Mouse (Mus musculus) CH12.LX (cell line): Measurements from ENCODE around the gene Jkamp. TPM values are rescaled to one million over a fixed set of nuclear protein-coding genes. Genes with fewer than 3 reads are reported as not detected.
"Not testable (repeated sequence)": the region's sequence is repeated elsewhere in the genome, so short reads cannot be mapped to it uniquely, and the experiment has no call there.

Experiments used
- DNase-seq: peaks from one replicate; pipeline ENCODE4 v3.0.0-alpha.2; 2013; ENCODE audit errors: extremely low read depth
- H3K27ac ChIP-seq: 2 replicates; pipeline ENCODE4 v1.5.1; 2012; ENCODE audit warnings: low read depth, mild to moderate bottlenecking, control low read depth, moderate library complexity; ENCODE audit not compliant: insufficient read depth
- H3K27me3 ChIP-seq: replicated peaks from 2 replicates; pipeline ENCODE3; 2012; ENCODE audit warnings: inconsistent platforms
- H3K36me3 ChIP-seq, 2 experiments: replicated peaks in 1 of 2; 2 replicates each; pipeline versions ENCODE3 to v1.6.1; 2012; ENCODE audit warnings: inconsistent platforms in 1 of 2, low read length in 1 of 2, mild to moderate bottlenecking in 1 of 2, mixed read lengths in 1 of 2, moderate library complexity in 1 of 2; ENCODE audit not compliant: control insufficient read depth in 1 of 2, insufficient read depth in 1 of 2
- H3K4me1 ChIP-seq, 2 experiments: 2 replicates each; pipeline ENCODE4 v1.6.1; 2012; ENCODE audit warnings: inconsistent platforms in 1 of 2, moderate library complexity in 1 of 2; ENCODE audit not compliant: insufficient read depth in 2 of 2, control insufficient read depth in 1 of 2
- H3K4me2 ChIP-seq: 2 replicates; pipeline ENCODE4 v1.6.1; 2012; ENCODE audit warnings: low read depth, mild to moderate bottlenecking, control low read depth; ENCODE audit not compliant: poor library complexity, insufficient read depth, severe bottlenecking
- H3K4me3 ChIP-seq, 3 experiments: fragments of 150-350 bp in 1 of 3; sonication (generic) in 1 of 3; replicated peaks in 1 of 3; 2 replicates each; pipeline versions ENCODE3 to v1.5.1; 2011 to 2012; ENCODE audit warnings: low read depth in 2 of 3, low read length in 2 of 3, mild to moderate bottlenecking in 2 of 3, moderate library complexity in 2 of 3, control low read depth in 1 of 3, improper control_type of control experiment in 1 of 3, inconsistent platforms in 1 of 3, mixed read lengths in 1 of 3; ENCODE audit not compliant: poor library complexity in 1 of 3
- H3K79me2 ChIP-seq: replicated peaks from 2 replicates; pipeline ENCODE4 v1.6.1; 2012; ENCODE audit warnings: mild to moderate bottlenecking, moderate library complexity; ENCODE audit not compliant: control insufficient read depth, poor library complexity, insufficient read depth, severe bottlenecking; ENCODE audit errors: extremely low read depth
- H3K9ac ChIP-seq: 2 replicates; pipeline ENCODE4 v1.6.1; 2012; ENCODE audit warnings: low read depth, mild to moderate bottlenecking, control low read depth, moderate library complexity; ENCODE audit not compliant: insufficient read depth
- H3K9me3 ChIP-seq: replicated peaks from 2 replicates; pipeline ENCODE3; 2012; ENCODE audit warnings: low read length, inconsistent platforms, mixed read lengths
- CHD1 ChIP-seq: IDR thresholded peaks from 2 replicates; pipeline ENCODE4 v1.6.1; 2012; ENCODE audit warnings: low read depth, low read length, improper control_type of control experiment, inconsistent platforms
- CHD2 ChIP-seq: IDR thresholded peaks from 2 replicates; pipeline ENCODE4 v1.6.1; 2011; ENCODE audit warnings: low read length, improper control_type of control experiment
- CTCF ChIP-seq, 2 experiments: IDR thresholded peaks in 1 of 2; conservative IDR thresholded peaks in 1 of 2; 2 replicates each; pipeline ENCODE4 v1.5.1; 2011 to 2012; ENCODE audit warnings: low read depth in 2 of 2, low read length in 2 of 2, improper control_type of control experiment in 1 of 2, inconsistent platforms in 1 of 2, mild to moderate bottlenecking in 1 of 2, moderate library complexity in 1 of 2
- ELF1 ChIP-seq: IDR thresholded peaks from 2 replicates; pipeline ENCODE4 v1.6.1; 2014; ENCODE audit warnings: low read depth, mild to moderate bottlenecking, inconsistent platforms, low read length, improper control_type of control experiment
- GABPA ChIP-seq: IDR thresholded peaks from 2 replicates; pipeline ENCODE4 v1.6.1; 2012; ENCODE audit warnings: low read depth, low read length, improper control_type of control experiment, inconsistent platforms; ENCODE audit not compliant: insufficient replicate concordance
- HCFC1 ChIP-seq: IDR thresholded peaks from 2 replicates; pipeline ENCODE4 v1.6.1; 2012; ENCODE audit warnings: low read depth, mild to moderate bottlenecking, inconsistent platforms, low read length, improper control_type of control experiment
- IRF4 ChIP-seq: IDR thresholded peaks from 2 replicates; pipeline ENCODE4 v1.6.1; 2014; ENCODE audit warnings: low read depth, mild to moderate bottlenecking, inconsistent platforms, low read length, improper control_type of control experiment
- MAFK ChIP-seq: IDR thresholded peaks from 2 replicates; pipeline ENCODE4 v1.6.1; 2011; ENCODE audit warnings: low read length, improper control_type of control experiment; ENCODE audit not compliant: insufficient replicate concordance
- MXI1 ChIP-seq: IDR thresholded peaks from 2 replicates; pipeline ENCODE4 v1.6.1; 2011; ENCODE audit warnings: mild to moderate bottlenecking, low read depth, low read length, improper control_type of control experiment
- MYC ChIP-seq: IDR thresholded peaks from 2 replicates; pipeline ENCODE4 v1.6.1; 2011; ENCODE audit warnings: low read depth, mild to moderate bottlenecking, improper control_type of control experiment, low read length
- NRF1 ChIP-seq: IDR thresholded peaks from 2 replicates; pipeline ENCODE4 v1.6.1; 2014; ENCODE audit warnings: low read depth, mild to moderate bottlenecking, inconsistent platforms, low read length, improper control_type of control experiment, moderate library complexity
- POLR2A ChIP-seq: IDR thresholded peaks from 2 replicates; pipeline ENCODE4 v1.6.1; 2011; ENCODE audit warnings: low read depth, mild to moderate bottlenecking, improper control_type of control experiment, low read length
- POLR2AphosphoS2 ChIP-seq: IDR thresholded peaks from 2 replicates; pipeline ENCODE4 v1.6.1; 2011; ENCODE audit warnings: low read depth, low read length, improper control_type of control experiment
- RAD21 ChIP-seq: IDR thresholded peaks from 2 replicates; pipeline ENCODE4 v1.6.1; 2011; ENCODE audit warnings: low read depth, mild to moderate bottlenecking, low read length, improper control_type of control experiment, moderate library complexity
- SIN3A ChIP-seq: IDR thresholded peaks from 2 replicates; pipeline ENCODE4 v1.6.1; 2012; ENCODE audit warnings: low read length, improper control_type of control experiment, inconsistent platforms
- SMC3 ChIP-seq: IDR thresholded peaks from 2 replicates; pipeline ENCODE4 v1.6.1; 2011; ENCODE audit warnings: low read depth, low read length, improper control_type of control experiment
- TCF12 ChIP-seq: IDR thresholded peaks from 2 replicates; pipeline ENCODE4 v1.6.1; 2014; ENCODE audit warnings: low read depth, mild to moderate bottlenecking, inconsistent platforms, low read length, improper control_type of control experiment
- ZC3H11A ChIP-seq: IDR thresholded peaks from 2 replicates; pipeline ENCODE4 v1.6.1; 2012; ENCODE audit warnings: low read depth, mild to moderate bottlenecking, inconsistent platforms, low read length, improper control_type of control experiment
- ZKSCAN1 ChIP-seq: IDR thresholded peaks from 2 replicates; pipeline ENCODE4 v1.6.1; 2012; ENCODE audit warnings: low read depth, inconsistent platforms, low read length, improper control_type of control experiment, borderline replicate concordance
- ZNF384 ChIP-seq: IDR thresholded peaks from 2 replicates; pipeline ENCODE4 v1.6.1; 2012; ENCODE audit warnings: low read depth, low read length, improper control_type of control experiment, inconsistent platforms
- dilution Hi-C: fragments of 300-500 bp; cut with MboI; formaldehyde crosslinking; loops from 2 replicates; pipeline ENCODE4 v1.14.3; 2020; ENCODE audit warnings: low sequenced_read_pairs; ENCODE audit not compliant: extremely low pct_unique_long_range_greater_than_20kb, extremely low pct_ligation_motif_present
- in situ Hi-C: fragments of 300-500 bp; cut with MboI; formaldehyde crosslinking; loops from 3 replicates; pipeline ENCODE4 v1.14.3; 2019; ENCODE audit warnings: low sequenced_read_pairs, low pct_ligation_motif_present, low pct_unique_long_range_greater_than_20kb, mixed read lengths
- polyA plus RNA-seq: library from polyadenylated mRNA; unstranded; fragments of >175 nt; gene quantifications from 2 replicates; pipeline ENCODE4 v1.2.1, GENCODE M21; 2012; ENCODE audit warnings: low read depth; ENCODE audit not compliant: insufficient read length
- total RNA-seq, 2 experiments: library from RNA; depleted of rRNA; stranded (reverse); fragments of 300-350 nt in 1 of 2; fragments of >200 nt in 1 of 2; gene quantifications; 2 replicates each; pipeline ENCODE4 v1.2.3; 2012 to 2014

Jkamp gene
- total and polyA plus RNA-seq, 3 experiments, result 20.0 to 35.0 (median 27.5) TPM

DNA sequence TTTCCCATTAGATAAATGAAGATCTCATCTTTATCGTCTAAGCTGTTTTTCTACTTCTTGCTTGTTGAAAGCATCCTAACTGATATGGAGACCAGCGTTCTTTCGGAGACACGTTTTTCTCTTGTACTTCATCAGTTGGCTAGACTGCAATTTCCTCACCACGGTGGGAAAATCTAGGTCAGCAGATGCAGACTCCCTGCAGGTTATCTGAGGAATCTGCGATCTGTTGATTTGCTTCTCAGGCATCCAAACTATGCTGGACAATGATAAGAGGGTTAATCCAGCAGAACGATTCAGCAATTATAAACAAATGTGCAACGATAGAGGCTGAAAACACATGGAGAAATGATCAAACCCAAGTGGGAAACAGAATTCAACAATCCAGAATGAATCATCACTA lies 45.9 kb upstream of the Jkamp start:
- Histone ChIP-seq H3K4me1 (peaks cover 17 to 48% of the 10 kb centered on the region in 2 experiments), H3K36me3 (no peaks in the 10 kb centered on the region), H3K9ac (no peak overlapping the region), H3K27me3 (no peaks in the 10 kb centered on the region), H3K9me3 (no peaks in the 10 kb centered on the region), H3K27ac (no peak overlapping the region), H3K4me2 (no peak overlapping the region), H3K79me2 (no peaks in the 10 kb centered on the region), H3K4me3 (no peak overlapping the region)
- DNase-seq, result no peak
- in situ Hi-C loops, result no loop called here
- TF ChIP-seq SIN3A (no peak), GABPA (no peak), POLR2A (no peak)
- dilution Hi-C loops, result no loop called here

DNA sequence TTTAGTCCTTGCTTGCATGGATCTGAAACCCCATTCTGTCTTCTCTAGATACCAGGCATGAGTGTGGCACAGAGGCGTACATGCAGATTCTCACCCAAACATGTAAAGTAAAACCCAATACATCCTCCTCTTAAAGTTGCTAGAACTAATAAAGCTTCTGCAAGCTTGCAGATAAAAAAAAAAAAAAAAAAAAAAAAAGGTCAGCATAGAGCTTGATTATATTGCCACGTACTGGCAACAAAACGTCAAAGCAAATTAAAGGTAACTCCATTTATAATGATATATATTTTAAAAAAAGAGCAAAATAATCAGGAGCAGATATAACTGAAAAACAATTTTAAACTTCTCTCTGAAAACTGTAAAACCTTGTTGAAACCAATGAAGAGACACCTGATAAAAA lies 44.2 kb upstream of the Jkamp start:
- Histone ChIP-seq H3K4me3 (no peak overlapping the region), H3K36me3 (no peaks in the 10 kb centered on the region), H3K79me2 (no peaks in the 10 kb centered on the region), H3K27me3 (no peaks in the 10 kb centered on the region), H3K9me3 (no peaks in the 10 kb centered on the region), H3K27ac (no peak overlapping the region), H3K4me1 (peaks cover 15 to 34% of the 10 kb centered on the region in 2 experiments), H3K9ac (no peak overlapping the region), H3K4me2 (no peak overlapping the region)
- dilution Hi-C loops, result no loop called here
- DNase-seq, result no peak
- TF ChIP-seq ZNF384 (peak; percentile 82), NRF1 (no peak)
- in situ Hi-C loops, result no loop called here

DNA sequence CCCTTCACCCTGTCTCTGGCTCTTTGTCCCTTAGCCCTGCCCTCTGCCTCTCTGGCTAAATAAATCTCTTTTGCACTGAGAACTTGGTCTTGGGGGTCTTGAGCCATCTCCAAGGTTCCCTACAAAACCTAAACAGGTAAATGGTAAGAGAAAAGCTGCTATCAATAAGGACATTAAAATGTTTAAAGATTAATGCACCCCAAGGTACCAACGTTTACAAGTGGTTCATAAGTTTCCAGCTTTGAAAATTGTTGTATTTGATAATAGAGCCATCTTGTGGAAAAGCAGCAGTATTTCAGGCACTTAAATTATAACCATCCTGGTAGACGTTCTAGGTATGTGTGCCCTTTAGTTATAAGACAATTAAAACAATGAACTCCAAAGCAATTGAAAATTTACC lies 37.9 kb upstream of the Jkamp start:
- TF ChIP-seq ELF1 (no peak), RAD21 (peak; percentile 99), CHD2 (no peak), HCFC1 (no peak), ZC3H11A (peak; percentile 93), MYC (no peak), ZKSCAN1 (no peak), POLR2AphosphoS2 (no peak), GABPA (no peak), MXI1 (no peak), SIN3A (no peak), TCF12 (no peak), SMC3 (peak; percentile 96), ZNF384 (no peak), CTCF (conservative IDR thresholded peaks at IDR 0.05 in 1 of 2, IDR thresholded peaks at IDR 0.05 in 1 of 2; ENCODE audit: low read depth in 2 of 2, low read length in 2 of 2) (peak in 1 of 2 experiments; percentile 89; a peak in 3 of 4 replicates), IRF4 (no peak), CHD1 (no peak), MAFK (no peak)
- dilution Hi-C loops, result no loop called here
- no peaks in the 10 kb centered on the region for H3K27me3 ChIP-seq
- no peaks in the 10 kb centered on the region for H3K79me2 ChIP-seq
- no peak overlapping the region for H3K9ac ChIP-seq
- H3K4me3 ChIP-seq, result no peak overlapping the region
- H3K4me2 ChIP-seq, result no peak overlapping the region
- H3K9me3 ChIP-seq, result peaks cover 8% of the 10 kb centered on the region
- peak; percentile 33 for DNase-seq
- H3K27ac ChIP-seq, result no peak overlapping the region
- no peaks in the 10 kb centered on the region for H3K36me3 ChIP-seq
- H3K4me1 ChIP-seq, result peaks cover 0 to 14% of the 10 kb centered on the region in 2 experiments; a peak in 2 of 4 replicates
- in situ Hi-C loops, result loop anchor here (5.0 kb wide), 1 partner anchor 275 kb away; no protein-coding TSS in a partner anchor

DNA sequence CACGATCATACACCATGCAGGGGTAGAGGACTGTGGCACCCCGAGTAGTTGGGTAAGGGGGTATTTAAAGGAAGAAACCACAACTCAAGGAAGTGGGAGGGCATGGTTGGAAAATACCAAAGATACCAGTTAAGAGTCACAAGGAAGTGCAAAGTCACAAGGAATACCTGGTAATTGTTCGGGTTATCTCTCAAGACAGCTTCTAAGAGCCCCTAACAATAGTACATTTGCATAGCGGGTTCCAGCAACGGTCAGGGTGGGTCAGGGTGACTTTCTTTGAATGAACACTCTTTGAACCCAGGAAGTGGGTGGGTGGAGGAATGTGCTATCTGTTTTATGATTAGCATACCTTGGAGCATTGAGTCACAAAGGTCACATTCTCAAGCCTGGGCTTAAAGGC lies 35.2 kb upstream of the Jkamp start:
- H3K79me2 ChIP-seq, H3K4me3 ChIP-seq, H3K9ac ChIP-seq, H3K4me2 ChIP-seq, H3K9me3 ChIP-seq, in situ Hi-C loops, DNase-seq, H3K27ac ChIP-seq, H3K27me3 ChIP-seq, H3K36me3 ChIP-seq, dilution Hi-C loops: not testable (repeated sequence)
- peaks cover 0 to 14% of the 10 kb centered on the region in 2 experiments; a peak in 2 of 4 replicates for H3K4me1 ChIP-seq
